Mouse (Mus musculus) brain, embryonic 14.5 days (tissue): ENCODE results near the gene Rdh7. TPM values are rescaled to one million over a fixed set of nuclear protein-coding genes. Genes with fewer than 3 reads are reported as not detected.
"Not testable (repeated sequence)": the region's sequence is repeated elsewhere in the genome, so short reads cannot be mapped to it uniquely, and the experiment has no call there.

ENCODE experiments used
- DNase-seq: peaks from one replicate; pipeline ENCODE4 v3.0.0-alpha.2; 2011; ENCODE audit warnings: low read depth
- CTCF ChIP-seq: fragments of 200-500 bp; IDR thresholded peaks from 2 replicates; pipeline ENCODE4 v1.5.1; 2012; ENCODE audit warnings: inconsistent platforms, mild to moderate bottlenecking, moderate library complexity, borderline replicate concordance; ENCODE audit not compliant: insufficient read depth, insufficient read length; ENCODE audit errors: extremely low read depth
- POLR2A ChIP-seq: fragments of 200-500 bp; IDR thresholded peaks from 2 replicates; pipeline ENCODE4 v1.6.1; 2012; ENCODE audit warnings: mild to moderate bottlenecking, inconsistent platforms, borderline replicate concordance; ENCODE audit not compliant: poor library complexity, insufficient read depth, insufficient read length, severe bottlenecking; ENCODE audit errors: extremely low read depth
- polyA plus RNA-seq: library from polyadenylated mRNA; depleted of rRNA; stranded (reverse); fragments of >200 nt; gene quantifications from 2 replicates; pipeline ENCODE4 v1.2.3, GENCODE M21; 2012

Rdh7 gene
- polyA plus RNA-seq, 1 experiment = not detected

DNA sequence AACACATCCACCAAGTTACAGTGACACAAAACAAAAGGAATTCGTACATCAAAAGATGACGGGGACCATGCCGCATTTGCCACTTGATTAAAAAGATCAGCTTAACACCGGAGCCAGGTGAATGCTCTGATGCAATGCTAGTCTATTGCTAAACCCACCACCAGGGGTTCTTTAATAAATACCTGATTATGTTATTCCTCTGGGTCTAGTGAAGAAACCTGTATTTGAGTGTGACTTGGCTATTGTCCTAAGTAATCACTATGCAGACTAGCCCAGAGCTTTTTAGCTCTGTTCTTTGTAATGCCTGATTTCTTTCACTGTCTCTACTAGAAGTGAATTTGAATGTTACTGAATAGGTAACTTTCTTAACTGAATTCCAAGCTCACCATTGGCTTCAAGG lies 7.6 kb downstream of the Rdh7 start:
- DNase-seq = no peak
- no peak for TF ChIP-seq POLR2A
- TF ChIP-seq CTCF = no peak

DNA sequence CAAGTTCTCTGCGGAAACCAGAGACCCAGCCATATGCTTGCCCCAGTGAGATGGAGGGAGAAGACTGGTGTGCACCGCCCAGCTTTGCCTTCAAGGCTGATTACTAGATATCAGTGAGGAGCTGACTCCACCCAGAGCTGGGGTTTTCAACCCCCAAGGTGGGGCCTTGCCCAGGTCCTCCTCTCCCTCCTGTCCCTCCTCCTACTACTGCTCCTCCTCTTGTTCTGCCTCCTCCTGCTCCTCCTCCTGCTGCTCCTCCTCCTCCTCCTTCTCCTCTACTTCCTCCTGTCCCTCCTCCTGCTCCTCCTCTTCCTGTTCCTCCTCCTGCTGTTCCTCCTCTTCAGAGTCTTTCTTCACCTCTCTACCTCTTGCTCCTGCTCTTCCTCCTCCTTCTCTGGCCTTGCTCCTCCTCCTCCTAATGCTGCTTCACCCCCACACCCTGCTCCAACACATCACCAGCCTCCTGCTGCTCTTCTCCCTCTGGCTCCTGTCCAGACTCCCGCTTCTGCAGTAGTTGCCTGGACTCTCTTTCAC lies 9.4 kb downstream of the Rdh7 start:
- peak; percentile 2 for DNase-seq

DNA sequence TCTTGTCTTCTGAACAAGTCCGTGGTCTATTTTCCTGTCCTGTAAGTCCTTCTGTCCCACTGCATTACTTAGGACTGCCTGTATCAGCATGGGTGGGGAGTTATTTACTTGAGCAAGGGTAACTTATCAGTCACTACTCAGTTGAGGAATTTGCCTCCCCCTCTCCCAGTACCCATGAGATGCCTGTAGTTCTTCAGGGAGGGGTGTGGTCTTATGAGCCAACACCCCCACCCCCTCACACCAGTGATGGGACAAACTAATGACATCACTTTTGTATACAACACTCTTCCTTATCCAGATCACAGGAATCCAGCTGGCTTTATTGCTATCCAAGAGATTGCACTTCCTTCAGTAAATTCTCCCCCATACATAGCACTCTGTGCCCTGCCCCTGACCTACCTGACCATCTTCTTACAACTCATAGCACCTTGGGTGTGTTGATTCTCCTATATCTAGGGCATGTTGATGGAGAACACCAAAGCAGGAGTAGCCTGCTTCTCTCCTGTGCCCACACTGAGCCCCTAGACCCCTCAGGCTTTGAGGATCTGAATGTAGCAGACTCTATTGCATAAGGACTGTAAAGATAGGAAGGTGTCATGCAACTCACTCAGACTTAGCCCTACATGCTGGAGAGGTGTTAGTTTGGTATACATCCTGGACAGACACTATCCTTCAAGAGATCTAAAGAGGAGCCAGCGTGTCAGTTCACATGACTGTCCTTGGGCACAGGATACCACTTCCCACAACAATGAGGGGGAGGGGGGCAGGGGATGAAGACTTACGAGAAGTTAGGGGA lies 10.2 kb downstream of the Rdh7 start:
- no peak for DNase-seq
- TF ChIP-seq POLR2A (no peak), CTCF (no peak)

More for the DNA sequence above, 9.4 kb downstream of the Rdh7 start:
- no peak for TF ChIP-seq CTCF
- TF ChIP-seq POLR2A = no peak

DNA sequence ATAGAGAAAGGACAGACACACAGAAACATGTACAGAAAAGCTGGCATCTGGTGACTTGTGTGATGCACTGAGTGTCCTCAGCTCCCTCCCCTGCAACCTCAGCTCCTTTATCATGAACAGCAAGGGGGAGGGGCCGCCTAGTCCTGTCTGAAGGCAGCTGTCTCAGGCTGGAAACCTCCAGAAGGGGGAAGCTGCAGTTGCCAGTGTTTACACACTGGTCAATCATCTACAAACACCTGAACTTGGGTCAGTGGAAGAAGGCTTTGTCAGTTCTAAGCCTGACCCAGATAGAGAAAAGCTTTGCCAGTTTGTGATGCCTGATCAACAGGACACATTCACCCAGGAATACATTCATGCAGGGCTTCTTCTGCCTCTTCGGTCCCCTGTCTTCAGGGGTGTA lies 10.9 kb downstream of the Rdh7 start:
- no peak for DNase-seq
- no peak for TF ChIP-seq POLR2A
- no peak for TF ChIP-seq CTCF

DNA sequence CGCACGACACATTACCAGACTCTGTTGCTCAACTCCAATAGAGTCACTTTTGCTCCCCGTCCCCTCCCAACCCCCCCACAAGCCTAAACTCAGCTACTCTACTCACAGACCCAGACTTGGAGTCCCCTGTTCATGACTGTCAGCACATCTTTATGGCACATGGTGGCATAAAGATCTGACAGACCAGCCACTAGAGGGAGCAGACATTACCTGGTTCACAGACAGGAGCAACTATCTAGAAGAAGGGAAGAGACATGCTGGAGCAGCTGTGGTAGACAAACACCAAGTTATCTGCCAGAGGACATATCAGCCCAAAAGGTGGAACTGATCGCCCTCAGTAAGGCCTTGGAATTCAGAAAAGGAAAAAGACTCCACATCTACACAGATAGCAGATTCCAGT lies 16.1 kb downstream of the Rdh7 start:
- DNase-seq = peak; percentile 17
- TF ChIP-seq POLR2A (no peak), CTCF (peak; percentile 35; the same call in 1 of the 2 replicates)

DNA sequence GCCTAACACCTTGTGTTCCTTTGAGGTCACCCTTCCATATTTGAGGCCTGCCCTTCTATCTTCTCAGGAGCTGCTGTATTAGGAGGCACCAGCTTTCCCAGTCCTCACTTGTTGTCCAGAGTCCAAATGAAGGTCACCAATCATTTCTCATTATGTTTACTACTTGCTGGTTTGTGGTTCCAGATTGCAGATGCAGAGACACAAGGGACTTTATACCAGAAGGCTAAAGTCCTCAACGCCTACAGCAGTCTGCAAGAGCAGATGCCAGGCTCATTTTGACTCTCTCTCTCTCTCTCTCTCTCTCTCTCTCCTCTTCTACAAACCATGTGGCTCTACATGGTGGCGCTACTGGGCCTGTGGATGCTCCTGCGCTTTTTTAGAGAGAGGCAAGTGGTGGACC lies 22.4 kb downstream of the Rdh7 start, which contains the start of gene Rdh16f2:
Gene Rdh16f2, plus strand, starts transcription at position 243 of the 400 bp plus-strand sequence.
- TF ChIP-seq CTCF = no peak
- TF ChIP-seq POLR2A = no peak
- DNase-seq = no peak

DNA sequence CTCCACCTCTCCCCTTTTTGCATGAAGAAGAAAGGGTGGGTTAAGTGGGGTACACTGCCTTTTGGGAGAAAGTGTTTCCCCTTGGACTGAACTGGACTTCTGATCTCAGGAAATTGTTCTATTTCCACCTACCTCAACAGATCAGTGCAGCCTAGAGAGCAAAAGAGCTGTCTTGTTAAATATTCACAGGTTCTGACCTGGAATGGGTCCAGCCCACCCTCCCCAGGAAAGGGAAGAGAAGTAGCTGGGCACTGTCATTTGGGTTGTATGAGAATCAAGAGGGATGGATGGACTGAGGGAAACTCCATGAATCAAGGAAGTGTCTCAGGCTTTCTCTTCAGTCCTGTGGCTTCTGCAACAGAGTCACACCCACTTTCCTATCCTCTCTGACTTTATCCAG lies 23.7 kb downstream of the Rdh7 start:
- TF ChIP-seq CTCF (no peak), POLR2A (no peak)
- DNase-seq = no peak

DNA sequence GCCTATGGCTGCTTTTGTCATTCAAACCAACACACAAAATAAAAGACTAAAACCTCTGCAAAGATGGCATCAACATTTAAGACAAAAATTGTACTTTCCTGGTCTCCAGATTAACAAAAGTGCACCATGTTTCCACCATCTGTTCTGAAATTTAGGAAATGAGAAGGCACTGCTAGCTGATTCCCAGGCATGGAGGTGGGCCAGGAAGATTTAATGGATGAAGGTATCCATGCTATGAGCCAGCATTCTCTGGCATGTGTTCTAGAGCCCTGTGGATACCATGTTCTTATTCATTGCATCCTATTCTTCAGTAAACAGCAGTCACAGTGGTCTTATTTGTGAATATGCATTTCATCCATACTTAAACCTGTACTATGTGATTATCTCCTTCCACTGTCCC lies 32.2 kb downstream of the Rdh7 start:
- no peak for TF ChIP-seq POLR2A
- TF ChIP-seq CTCF = no peak
- no peak for DNase-seq

DNA sequence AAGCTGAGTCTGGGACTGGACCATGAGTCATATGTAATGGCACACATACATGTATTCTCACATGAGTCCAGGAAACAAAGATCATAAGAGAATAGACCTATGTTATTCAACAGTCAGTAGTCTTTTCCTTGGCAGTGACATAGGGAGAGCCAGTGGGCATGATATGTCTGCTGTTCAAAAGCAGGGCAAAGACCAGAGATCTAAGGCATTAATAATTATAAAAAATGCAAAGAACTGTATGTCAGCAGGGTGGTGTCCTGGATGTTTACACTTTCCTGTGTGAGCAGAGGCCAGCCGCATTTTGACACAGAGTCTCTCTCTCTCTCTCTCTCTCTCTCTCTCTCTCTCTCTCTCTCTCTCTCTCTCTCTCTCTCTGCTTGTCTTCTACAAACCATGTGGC lies 39.0 kb downstream of the Rdh7 start, which contains the start of gene Rdh19:
Gene Rdh19, plus strand, starts transcription at position 301 of the 400 bp plus-strand sequence.
- TF ChIP-seq POLR2A (no peak), CTCF (no peak)
- DNase-seq = no peak

DNA sequence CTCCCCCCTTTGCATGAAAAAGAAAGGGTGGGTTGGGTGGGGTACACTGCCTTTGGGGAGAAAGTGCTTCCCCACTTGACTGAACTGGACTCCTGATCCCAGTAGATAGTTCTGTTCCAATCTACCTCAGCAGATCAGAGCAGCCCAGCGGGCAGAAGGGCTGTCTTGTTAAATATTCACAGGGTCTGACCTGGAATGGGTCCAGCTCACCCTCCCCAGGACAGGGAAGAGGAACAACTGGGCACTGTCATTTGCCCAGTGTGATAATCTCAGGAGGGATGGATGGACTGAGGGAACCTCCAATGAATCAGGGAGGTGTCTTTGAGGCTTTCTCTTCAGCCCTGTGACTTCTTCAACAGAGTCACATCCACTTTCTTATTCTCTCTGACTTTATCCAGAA lies 40.5 kb downstream of the Rdh7 start:
- TF ChIP-seq POLR2A (no peak), CTCF (no peak)
- no peak for DNase-seq

DNA sequence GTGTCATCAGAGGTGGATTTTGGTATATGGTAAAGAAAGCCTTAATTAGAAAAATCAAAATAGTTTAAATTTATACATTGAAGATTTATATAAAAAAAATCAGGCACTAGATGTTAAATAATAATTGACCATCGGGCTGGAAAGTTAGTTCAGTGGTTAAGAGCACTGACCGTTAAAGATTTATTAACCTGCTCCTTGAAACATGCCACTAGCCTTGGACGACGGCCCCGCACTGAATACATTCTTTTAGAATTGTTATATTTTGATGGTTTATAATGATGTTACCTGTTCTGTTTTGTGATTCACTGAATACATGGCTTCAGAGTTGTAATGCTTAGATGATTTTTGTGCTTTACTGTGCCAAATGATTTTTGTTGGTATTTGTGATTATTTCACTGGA lies 42.7 kb downstream of the Rdh7 start:
- DNase-seq = not testable (repeated sequence)

DNA sequence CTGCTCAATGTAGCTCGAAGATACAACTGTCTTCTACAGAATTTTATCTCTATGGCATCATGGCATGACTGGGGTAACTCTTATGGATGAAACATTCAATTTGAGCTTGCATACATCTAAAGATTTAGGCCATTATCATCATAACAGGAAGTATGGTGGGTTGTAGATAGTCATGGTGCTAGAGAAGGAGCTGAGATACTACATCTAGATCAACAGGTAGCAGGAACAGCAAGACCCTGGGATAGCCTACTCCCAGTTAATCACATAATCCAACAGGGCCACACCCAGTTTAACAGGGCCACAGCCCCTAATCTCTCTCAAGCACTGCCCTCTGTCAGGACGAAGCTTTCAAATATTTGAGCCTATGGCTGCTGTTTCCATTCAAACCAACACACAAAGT lies 47.8 kb downstream of the Rdh7 start:
- DNase-seq = no peak
- no peak for TF ChIP-seq POLR2A
- no peak for TF ChIP-seq CTCF

DNA sequence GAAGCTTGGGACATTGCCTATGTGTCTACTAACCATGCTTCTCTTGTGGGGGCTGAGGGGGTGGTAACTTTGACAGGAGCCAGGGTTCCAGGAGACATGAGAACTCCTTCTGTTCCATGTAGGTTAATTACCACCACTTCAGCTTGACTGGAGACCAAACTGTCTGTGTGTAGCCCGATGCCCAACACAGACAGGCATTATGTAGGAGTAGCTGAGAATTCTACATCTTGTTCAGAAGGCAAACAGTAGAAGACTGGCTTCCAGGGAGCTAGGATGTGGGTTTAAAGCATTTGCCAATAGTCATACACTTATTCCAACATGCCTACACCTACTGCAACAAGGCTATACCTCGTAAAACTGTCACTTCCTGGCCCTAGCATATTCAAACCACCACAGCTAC lies 50.1 kb downstream of the Rdh7 start:
- TF ChIP-seq POLR2A = no peak
- no peak for TF ChIP-seq CTCF

DNA sequence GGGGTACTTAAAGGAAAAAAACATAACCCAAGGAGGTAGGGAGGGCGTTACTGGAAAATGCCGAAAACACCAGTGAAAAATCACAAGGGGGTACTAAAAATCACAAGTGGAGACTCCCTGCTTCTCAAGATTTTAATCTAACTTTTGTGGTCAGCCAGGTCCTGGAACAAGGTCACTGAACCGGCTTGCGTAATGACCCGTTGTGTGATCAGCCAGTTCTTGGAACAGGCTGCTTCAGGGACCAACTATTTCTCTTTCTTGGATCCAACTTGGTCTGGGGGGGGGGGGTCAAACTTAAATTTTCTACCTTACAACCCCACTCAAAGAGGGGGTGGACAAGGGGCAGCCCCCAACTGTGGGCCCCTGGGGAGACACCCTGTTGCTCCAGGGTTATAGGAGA lies 50.8 kb downstream of the Rdh7 start:
- not testable (repeated sequence) for DNase-seq

More for the DNA sequence above, 50.1 kb downstream of the Rdh7 start:
- no peak for DNase-seq
